Mouse (Mus musculus) E14TG2a.4 (cell line): ENCODE measurements around the gene Tm7sf3.

Experiments used
- CTCF ChIP-seq: conservative IDR thresholded peaks from 2 replicates; pipeline ENCODE4 v1.5.1; 2014; ENCODE audit warnings: low read length
- NANOG ChIP-seq: IDR thresholded peaks from 2 replicates; pipeline ENCODE4 v1.6.1; 2014; ENCODE audit warnings: borderline replicate concordance, low read length, mixed read lengths
- POU5F1 ChIP-seq: IDR thresholded peaks from 2 replicates; pipeline ENCODE4 v1.6.1; 2014; ENCODE audit warnings: low read length, borderline replicate concordance

GRCm38 (mm10) chr6:146650013-146650412 is 7.4 kb upstream of the Tm7sf3 start:
- TF ChIP-seq CTCF (no peak), NANOG (no peak), POU5F1 (no peak)
